Mouse (Mus musculus) right cerebral cortex, postnatal 10 days (tissue): ENCODE results near the gene Tpra1.

Source experiments
- DNase-seq, 2 experiments: peaks; one replicate each; pipeline ENCODE4 v3.0.0; 2021; ENCODE audit warnings: low spot score in 2 of 2

The Tpra1 gene

DNA sequence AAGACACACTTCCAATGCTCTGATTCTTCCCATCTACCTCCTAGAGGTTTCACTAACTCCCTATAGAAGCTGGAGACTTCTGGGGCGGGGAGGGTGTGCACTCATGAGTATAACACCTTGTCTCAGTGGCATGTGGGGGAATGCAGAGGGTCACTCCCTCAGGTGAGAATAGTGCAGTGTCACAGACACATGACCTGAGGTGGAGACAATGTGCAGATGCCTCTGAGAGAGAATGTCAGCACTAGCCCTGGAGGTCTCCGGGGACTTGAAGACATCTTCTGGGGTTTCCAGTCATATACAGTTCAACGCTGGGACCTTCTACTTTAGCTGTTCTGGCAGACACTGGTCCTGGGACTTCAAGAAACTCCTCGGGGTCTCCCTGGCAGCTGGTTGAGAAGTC is 55.3 kb downstream of the Tpra1 start:
- DNase-seq = no peak

DNA sequence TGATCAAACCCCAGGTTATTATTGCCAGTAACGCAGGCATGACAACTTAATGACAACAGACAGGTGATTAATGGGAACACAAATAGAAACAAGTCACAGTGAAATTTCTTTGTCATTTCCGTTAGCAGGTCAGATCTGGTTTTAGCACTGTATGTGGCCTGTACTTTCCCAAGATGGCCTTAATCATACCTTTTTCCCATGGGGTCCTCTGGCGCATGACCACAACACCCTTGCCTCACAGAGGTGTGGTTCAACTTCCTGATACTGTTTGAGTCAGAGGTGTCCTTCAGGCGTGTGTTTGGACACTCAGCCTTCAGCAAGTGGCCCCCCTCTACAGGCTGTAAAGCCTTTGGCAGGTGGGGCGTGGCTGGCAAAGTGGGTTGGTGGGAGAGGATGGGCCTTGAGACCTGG is 55.8 kb downstream of the Tpra1 start:
- DNase-seq = no peak

DNA sequence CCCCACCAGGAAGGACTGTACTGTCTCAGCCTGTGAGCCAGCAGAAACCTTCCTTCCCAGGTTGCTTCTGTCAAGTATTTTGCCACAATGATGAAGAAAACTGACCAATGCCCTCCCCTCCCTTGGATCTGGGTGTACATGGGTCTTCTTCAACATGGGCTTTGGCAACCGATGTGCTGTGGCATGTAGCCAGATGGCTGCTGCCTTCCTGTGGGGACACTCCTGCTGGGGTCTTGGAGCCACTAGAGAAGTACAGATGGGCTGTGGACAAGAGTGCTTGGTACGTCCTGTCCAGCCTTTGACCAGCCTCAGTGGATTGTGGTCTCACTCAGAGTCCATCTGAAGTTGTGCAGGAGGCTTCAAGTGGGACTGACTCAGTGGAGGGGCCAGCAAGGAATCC is 56.3 kb downstream of the Tpra1 start:
- DNase-seq = peak in 1 of 2 experiments; percentile 32

DNA sequence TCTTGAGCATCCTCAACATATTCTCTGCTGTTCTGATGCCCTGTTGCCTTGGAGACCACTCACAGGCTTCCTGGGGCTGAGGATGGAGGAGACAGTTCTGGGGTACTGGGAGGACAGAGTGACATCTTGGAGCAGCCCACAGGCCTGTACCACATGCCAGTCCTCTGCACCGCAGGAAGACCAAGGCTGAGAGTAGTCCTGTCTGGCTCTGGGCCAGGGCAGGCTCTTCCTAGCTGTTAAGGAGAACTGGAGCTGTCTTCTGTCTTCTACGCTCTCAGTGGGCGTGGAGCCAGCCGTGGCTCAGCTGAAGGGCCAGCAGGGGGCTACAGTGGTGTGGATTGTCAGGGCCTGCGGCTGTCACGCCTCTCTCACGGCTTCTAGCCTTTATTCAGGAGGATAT is 57.8 kb downstream of the Tpra1 start:
- peak; percentile 86 to 88 for DNase-seq

DNA sequence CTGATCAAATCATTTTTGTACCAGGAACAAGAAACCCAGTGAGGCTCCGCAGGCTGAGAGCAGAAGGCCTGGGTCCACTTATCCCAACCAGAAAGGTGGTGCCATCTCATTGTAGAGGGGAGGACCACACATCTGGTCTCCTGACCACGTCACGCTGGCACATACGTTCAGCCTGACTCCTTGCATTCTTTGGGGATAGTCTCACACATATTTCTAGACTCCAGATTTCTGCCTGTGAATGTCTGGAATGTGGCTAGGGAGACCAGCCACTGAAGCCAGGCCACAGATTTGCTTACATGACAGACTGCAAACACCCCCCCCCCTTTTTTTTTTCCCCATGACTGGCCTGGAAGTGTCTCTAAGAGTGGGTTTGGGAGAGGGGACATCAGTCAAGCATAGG is 58.9 kb downstream of the Tpra1 start:
- no peak for DNase-seq
